ENCODE assay signal across 10 mouse cellular contexts in genomic region chr4:44107339-44107738, GRCm38 (mm10). TPM values are rescaled to one million over a fixed set of nuclear protein-coding genes. Genes with fewer than 3 reads are reported as not detected.
DNase-seq lines count a peak whose midpoint lies in the region; ATAC-seq and TF ChIP-seq lines count a peak whose summit lies in the region.
"Had no signal": no experiment of that assay in that cellular context is flagged by ENCODE, and none has a peak within 500 bp of the region (broad histone marks: within the 10 kb centered on the region; RNA-seq: fewer than 3 reads in every experiment).

No protein-coding gene starts in this region.

- no peaks in the 10 kb centered on the region for H3K36me3 ChIP-seq in kidney, embryonic 14.5 days (ENCODE audit: control insufficient read depth, insufficient read depth, low read length)
- H3K36me3 ChIP-seq: limb, embryonic 15.5 days; neural tube, embryonic 12.5 days had no signal

- H3K9ac ChIP-seq in kidney, embryonic 14.5 days (ENCODE audit: low read depth, low read length), result no peak overlapping the region
- H3K9ac ChIP-seq: limb, embryonic 15.5 days; neural tube, embryonic 12.5 days had no signal

- H3K9me3 ChIP-seq in kidney, embryonic 14.5 days (ENCODE audit: control insufficient read depth, low read length), result no peaks in the 10 kb centered on the region
- H3K9me3 ChIP-seq: limb, embryonic 15.5 days; neural tube, embryonic 12.5 days had no signal

- peak overlapping the region; percentile 28; the same call in 1 of the 2 replicates for H3K27ac ChIP-seq in gastrocnemius, adult 2 months
- no peak overlapping the region for H3K27ac ChIP-seq in kidney, embryonic 14.5 days (ENCODE audit: low read depth, low read length)
- H3K27ac ChIP-seq: limb, embryonic 15.5 days; neural tube, embryonic 12.5 days had no signal

- H3K4me3 ChIP-seq in gastrocnemius, adult 2 months, result no peak overlapping the region
- no peak overlapping the region for H3K4me3 ChIP-seq in kidney, embryonic 14.5 days (ENCODE audit: low read length)
- H3K4me3 ChIP-seq: neural tube, embryonic 12.5 days had no signal

- intact Hi-C loops in gastrocnemius, adult 2 months (cut with DNase I), result no loop called here

- 38% methylated on average over 6 of the region's 6 CpGs for WGBS in kidney, embryonic 14.5 days

- H3K4me2 ChIP-seq in kidney, embryonic 14.5 days (replicated peaks; ENCODE audit: low read depth, low read length), result peak overlapping the region; percentile 30; the same call in 1 of the 2 replicates

- H3K4me1 ChIP-seq in kidney, embryonic 14.5 days (ENCODE audit: control insufficient read depth, insufficient read depth, low read length), result peaks cover 13% of the 10 kb centered on the region

- DNase-seq in gastrocnemius, adult 2 months, result no peak
- no peak for DNase-seq in gastrocnemius, adult 8-10 months (ENCODE audit: low spot score in 2 of 2)
- DNase-seq in heart, adult 18-20 months, result peak; percentile 25 to 52
- DNase-seq in lung, postnatal 4 days, result peak; percentile 56 to 72
- no peak for DNase-seq in retina, embryonic 14.5 days (ENCODE audit: low spot score)
- DNase-seq in spleen, adult 12 weeks (ENCODE audit: low spot score), result no peak
- no peak for DNase-seq in left cerebral cortex, adult 9 months (ENCODE audit: low spot score in 2 of 2)

- no peak for TF ChIP-seq CTCF in gastrocnemius, adult 2 months (IDR thresholded peaks at IDR 0.05)

- ATAC-seq in kidney, embryonic 14.5 days (ENCODE audit: low FRiP score, low TSS enrichment), result no peak

- no peaks in the 10 kb centered on the region for H3K27me3 ChIP-seq in kidney, embryonic 14.5 days (ENCODE audit: control insufficient read depth, insufficient read depth, low read length)
- H3K27me3 ChIP-seq: limb, embryonic 15.5 days; neural tube, embryonic 12.5 days had no signal

RNA-seq across cellular contexts. Expression of gene Gne, which starts 23.4 kb away (rescaled TPM):
- 10 to 100 TPM; 11.6 to 12.5 TPM for total RNA-seq in gastrocnemius, adult 2 months (2021)
- total RNA-seq in gastrocnemius, adult 8-10 months (2022), result 10 to 100 TPM; 10.4 to 15.0 (median 11.0) TPM
- 10 to 100 TPM; 29.2 to 32.6 TPM for total RNA-seq in heart, adult 18-20 months (2021)
- 14.4 and 23.2 TPM in 2 replicates for polyA plus RNA-seq in kidney, embryonic 14.5 days (2014; fragmentation: Nextera tagmentation; extraction: Ambion mirVana)

Comparison
In these comparisons a context has a peak if more than half of its experiments do, and no peak if none do; other contexts are left out.
1. DNase-seq: peak in heart, adult 18-20 months (2 of 2) and lung, postnatal 4 days (2 of 2); none in gastrocnemius, adult 2 months (single experiment), gastrocnemius, adult 8-10 months (0 of 2), retina, embryonic 14.5 days (single experiment), spleen, adult 12 weeks (single experiment) and left cerebral cortex, adult 9 months (0 of 2).